Mouse (Mus musculus) cortical plate, adult 2 months (tissue): Measurements from ENCODE around the gene Slc34a2. TPM values are rescaled to one million over a fixed set of nuclear protein-coding genes. Genes with fewer than 3 reads are reported as not detected.

Experiments used
- H3K27ac ChIP-seq: fragments of 200-500 bp; 2 replicates; pipeline ENCODE4 v1.5.1; 2012; ENCODE audit warnings: low read length, control low read depth, inconsistent platforms; ENCODE audit not compliant: insufficient read depth
- H3K4me1 ChIP-seq: fragments of 200-500 bp; 2 replicates; pipeline ENCODE4 v1.6.1; 2011; ENCODE audit warnings: low read length; ENCODE audit not compliant: control insufficient read depth, insufficient read depth
- H3K4me3 ChIP-seq: fragments of 200-500 bp; 2 replicates; pipeline ENCODE4 v1.5.1; 2011; ENCODE audit warnings: mild to moderate bottlenecking, low read length, control low read depth; ENCODE audit not compliant: insufficient read depth
- CTCF ChIP-seq: fragments of 200-500 bp; IDR thresholded peaks from 2 replicates; pipeline ENCODE4 v1.5.1; 2011; ENCODE audit warnings: mild to moderate bottlenecking, control low read depth, low read length; ENCODE audit not compliant: insufficient read depth; ENCODE audit errors: extremely low read depth
- POLR2A ChIP-seq: fragments of 200-500 bp; IDR thresholded peaks from 2 replicates; pipeline ENCODE4 v1.6.1; 2011; ENCODE audit warnings: mild to moderate bottlenecking, low read length, control low read depth; ENCODE audit not compliant: insufficient read depth; ENCODE audit errors: extremely low read depth
- polyA plus RNA-seq: library from polyadenylated mRNA; depleted of rRNA; stranded (reverse); fragments of >200 nt; gene quantifications from 2 replicates; pipeline ENCODE4 v1.2.3, GENCODE M21; 2012

The Slc34a2 gene
- polyA plus RNA-seq, 1 experiment, result not detected

DNA sequence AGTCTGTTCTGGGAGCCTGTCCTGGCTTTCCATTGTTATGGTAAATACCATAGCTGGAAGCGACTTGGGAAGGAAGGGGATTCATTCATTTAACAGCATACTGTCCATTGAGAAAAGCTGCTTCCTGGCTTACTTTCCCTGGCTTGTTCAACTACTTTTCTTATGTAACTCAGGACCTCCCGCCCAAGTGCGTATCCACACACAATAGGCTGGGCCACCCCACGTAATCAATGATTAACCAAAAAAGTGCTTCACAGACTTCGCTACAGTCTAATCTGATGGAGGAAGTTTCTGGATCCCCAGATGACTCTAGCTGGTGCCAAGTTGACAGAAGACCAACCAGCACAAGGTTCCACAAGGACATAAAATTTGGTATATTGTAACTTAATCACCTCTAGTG, 14.0 kb upstream of the Slc34a2 start:
- H3K4me3 ChIP-seq, result no peak overlapping the region
- H3K27ac ChIP-seq, result no peak overlapping the region
- no peak for TF ChIP-seq POLR2A
- TF ChIP-seq CTCF, result no peak
- no peaks in the 10 kb centered on the region for H3K4me1 ChIP-seq

GRCm38 (mm10) chr5:53025276-53025973, 12.5 kb upstream of the Slc34a2 start:
- Histone ChIP-seq H3K4me3 (no peak overlapping the region), H3K27ac (no peak overlapping the region), H3K4me1 (no peaks in the 10 kb centered on the region)
- TF ChIP-seq POLR2A (no peak), CTCF (no peak)

GRCm38 (mm10) chr5:53031346-53031745, 6.5 kb upstream of the Slc34a2 start:
- Histone ChIP-seq H3K27ac (no peak overlapping the region), H3K4me3 (no peak overlapping the region), H3K4me1 (no peaks in the 10 kb centered on the region)
- TF ChIP-seq POLR2A (no peak), CTCF (no peak)

- Histone ChIP-seq H3K4me3 (no peak overlapping the region), H3K27ac (no peak overlapping the region), H3K4me1 (no peaks in the 10 kb centered on the region)
- TF ChIP-seq POLR2A, result no peak
- no peak for TF ChIP-seq CTCF
These were observed 4.3 kb downstream of the Slc34a2 start for GRCm38 (mm10) chr5:53042034-53042748.

DNA sequence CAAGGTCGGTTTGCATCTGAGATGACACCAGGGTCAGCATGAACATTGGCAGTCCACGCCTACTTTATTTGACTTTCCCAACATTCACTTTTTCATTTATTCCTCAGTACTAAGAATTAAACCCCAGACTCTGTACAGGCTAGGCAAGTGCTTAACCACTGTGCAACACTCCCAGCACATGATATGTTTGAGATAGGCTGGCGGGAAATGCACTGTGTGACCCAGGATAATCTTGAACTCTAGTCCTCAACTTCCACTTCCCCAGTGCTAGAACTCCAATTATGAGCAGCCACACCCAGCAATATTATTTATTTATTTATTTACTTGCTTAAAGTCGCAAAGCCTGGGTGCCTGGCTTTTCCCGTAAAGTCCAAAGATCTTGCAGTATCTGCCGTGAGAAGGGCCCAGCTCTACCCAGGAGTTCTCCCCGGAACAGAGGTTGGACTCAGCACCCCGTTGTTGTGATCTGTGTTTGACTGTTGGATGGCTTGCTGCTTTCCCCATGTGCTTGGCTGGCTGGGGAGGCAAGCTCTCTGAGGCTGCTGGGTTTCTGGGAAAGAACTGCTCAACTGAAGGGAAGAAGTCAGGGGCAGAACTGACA, 5.0 kb downstream of the Slc34a2 start:
- Histone ChIP-seq H3K4me1 (no peaks in the 10 kb centered on the region), H3K27ac (no peak overlapping the region), H3K4me3 (no peak overlapping the region)
- TF ChIP-seq POLR2A, result no peak
- TF ChIP-seq CTCF, result no peak

GRCm38 (mm10) chr5:53043716-53044115, 5.8 kb downstream of the Slc34a2 start:
- H3K27ac ChIP-seq, result no peak overlapping the region
- H3K4me3 ChIP-seq, result no peak overlapping the region
- no peaks in the 10 kb centered on the region for H3K4me1 ChIP-seq
- TF ChIP-seq CTCF (no peak), POLR2A (no peak)

- TF ChIP-seq POLR2A, result no peak
- TF ChIP-seq CTCF, result no peak
- H3K4me3 ChIP-seq, result no peak overlapping the region
- H3K27ac ChIP-seq, result no peak overlapping the region
- no peaks in the 10 kb centered on the region for H3K4me1 ChIP-seq
These were observed 10.1 kb downstream of the Slc34a2 start for GRCm38 (mm10) chr5:53047951-53048350.

DNA sequence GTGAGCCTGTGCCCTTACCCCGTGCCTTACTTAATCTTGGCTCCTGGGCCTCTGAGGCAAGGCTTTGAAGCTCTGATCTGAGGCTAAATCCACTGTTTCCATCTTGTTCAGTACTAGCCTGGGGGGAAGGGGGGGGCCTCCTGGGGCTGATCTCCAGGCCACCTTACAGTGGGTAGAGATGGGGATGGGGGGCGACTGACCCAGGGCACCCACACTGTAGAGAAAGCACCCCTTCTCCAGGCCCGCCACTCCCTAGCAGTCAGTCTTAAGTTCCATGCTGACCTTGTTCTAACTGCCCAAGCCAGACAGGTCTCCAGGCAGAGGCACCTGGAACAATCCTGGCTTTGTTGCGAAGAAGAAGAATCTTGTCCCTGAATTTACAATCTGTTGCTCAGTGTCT, 10.7 kb downstream of the Slc34a2 start:
- TF ChIP-seq CTCF, result no peak
- no peak for TF ChIP-seq POLR2A
- H3K4me3 ChIP-seq, result no peak overlapping the region
- no peak overlapping the region for H3K27ac ChIP-seq
- no peaks in the 10 kb centered on the region for H3K4me1 ChIP-seq

- TF ChIP-seq CTCF, result no peak
- Histone ChIP-seq H3K27ac (no peak overlapping the region), H3K4me3 (no peak overlapping the region), H3K4me1 (no peaks in the 10 kb centered on the region)
These were observed 11.2 kb downstream of the Slc34a2 start for GRCm38 (mm10) chr5:53049046-53049445.

DNA sequence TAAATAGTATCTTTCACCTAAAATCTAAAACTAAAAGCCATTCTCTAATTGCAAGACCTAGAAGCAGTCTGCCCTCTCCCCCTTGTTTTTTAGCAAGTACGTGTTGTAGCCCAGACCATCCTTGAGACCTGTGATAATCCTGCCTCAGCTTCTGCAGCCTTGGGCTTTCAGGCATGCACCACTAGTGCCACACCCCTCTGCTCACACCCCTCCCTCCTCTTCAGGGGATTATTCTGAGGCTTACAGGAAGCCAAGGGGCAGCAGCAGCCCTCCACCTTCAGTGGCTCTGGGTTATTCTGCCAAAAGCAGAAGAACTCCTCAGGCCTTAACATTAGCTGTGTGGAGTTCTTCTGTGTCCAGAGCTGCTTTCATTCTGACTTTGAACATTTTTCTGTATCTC, 13.1 kb downstream of the Slc34a2 start:
- TF ChIP-seq CTCF, result no peak
- no peak for TF ChIP-seq POLR2A
- no peak overlapping the region for H3K27ac ChIP-seq
- no peaks in the 10 kb centered on the region for H3K4me1 ChIP-seq
- H3K4me3 ChIP-seq, result no peak overlapping the region
